Mouse (Mus musculus): ENCODE measurements around the gene Pgs1. TPM values are rescaled to one million over a fixed set of nuclear protein-coding genes. Genes with fewer than 3 reads are reported as not detected.

Pgs1 gene
- total RNA-seq, 1 experiment from 2014 or later = 20.4 TPM

DNA sequence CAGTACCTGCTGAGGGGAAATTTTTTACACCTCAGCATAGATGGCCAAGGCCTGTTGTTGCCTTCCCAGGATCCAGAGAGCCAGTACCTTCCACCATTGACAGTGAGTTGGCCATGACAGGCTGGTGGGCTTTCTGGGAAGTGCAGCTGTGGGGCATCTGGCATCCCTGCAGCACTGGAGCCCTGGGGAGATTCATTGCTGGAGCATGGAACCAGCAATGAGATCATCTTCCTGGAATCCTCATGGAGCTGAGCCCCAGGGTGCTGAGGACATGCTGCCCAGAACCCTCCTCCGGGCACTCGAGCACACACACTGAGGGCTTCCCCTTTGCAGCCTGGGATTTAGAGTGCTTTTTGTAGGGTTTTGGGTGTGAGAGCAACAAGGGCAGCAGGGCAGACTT lies 9.2 kb downstream of the Pgs1 start:
- no peak for ATAC-seq (replicated peaks; ENCODE audit: insufficient number of reproducible peaks, low FRiP score, low TSS enrichment, poor library complexity, severe bottlenecking)

- ATAC-seq (replicated peaks; ENCODE audit: insufficient number of reproducible peaks, low FRiP score, low TSS enrichment, poor library complexity, severe bottlenecking) = no peak
Measured at GRCm38 (mm10) chr11:117995661-117996060, 9.6 kb downstream of the Pgs1 start.

- no peak for ATAC-seq (replicated peaks; ENCODE audit: insufficient number of reproducible peaks, low FRiP score, low TSS enrichment, poor library complexity, severe bottlenecking)
Measured at GRCm38 (mm10) chr11:117996066-117996465, 10.0 kb downstream of the Pgs1 start.

GRCm38 (mm10) chr11:117997085-117997484 lies 11.0 kb downstream of the Pgs1 start:
- ATAC-seq (replicated peaks; ENCODE audit: insufficient number of reproducible peaks, low FRiP score, low TSS enrichment, poor library complexity, severe bottlenecking) = no peak

GRCm38 (mm10) chr11:117998356-117998755 lies 12.3 kb downstream of the Pgs1 start:
- ATAC-seq (replicated peaks; ENCODE audit: insufficient number of reproducible peaks, low FRiP score, low TSS enrichment, poor library complexity, severe bottlenecking) = no peak

- no peak for ATAC-seq (replicated peaks; ENCODE audit: insufficient number of reproducible peaks, low FRiP score, low TSS enrichment, poor library complexity, severe bottlenecking)
Measured at GRCm38 (mm10) chr11:117999260-117999934, 13.3 kb downstream of the Pgs1 start.

- ATAC-seq (replicated peaks; ENCODE audit: insufficient number of reproducible peaks, low FRiP score, low TSS enrichment, poor library complexity, severe bottlenecking) = no peak
Measured at GRCm38 (mm10) chr11:118000083-118000482, 14.0 kb downstream of the Pgs1 start.

GRCm38 (mm10) chr11:118000565-118001215 lies 14.6 kb downstream of the Pgs1 start:
- ATAC-seq (replicated peaks; ENCODE audit: insufficient number of reproducible peaks, low FRiP score, low TSS enrichment, poor library complexity, severe bottlenecking) = no peak

- ATAC-seq (replicated peaks; ENCODE audit: insufficient number of reproducible peaks, low FRiP score, low TSS enrichment, poor library complexity, severe bottlenecking) = no peak
Measured at GRCm38 (mm10) chr11:118003176-118003575, 17.1 kb downstream of the Pgs1 start.

DNA sequence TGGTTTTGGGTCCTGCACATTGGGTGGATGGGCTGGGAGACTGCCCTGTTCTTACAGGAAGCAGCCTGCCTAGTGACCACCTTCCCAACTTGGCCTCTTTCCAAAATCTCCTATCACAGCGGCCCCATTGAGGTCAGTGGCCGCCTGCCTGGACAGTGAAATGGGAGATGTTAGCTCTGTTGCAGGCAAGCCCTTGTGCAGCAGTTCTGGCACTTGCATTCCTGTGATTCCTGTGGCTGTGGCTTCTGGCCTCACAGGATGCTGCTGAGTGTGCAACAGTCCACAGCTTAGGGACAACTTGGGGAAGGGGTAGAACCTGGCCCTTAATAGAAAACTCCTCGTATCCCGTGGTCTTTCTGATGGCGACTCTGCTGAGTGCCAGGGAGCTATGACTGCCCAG lies 17.6 kb downstream of the Pgs1 start:
- no peak for ATAC-seq (replicated peaks; ENCODE audit: insufficient number of reproducible peaks, low FRiP score, low TSS enrichment, poor library complexity, severe bottlenecking)

DNA sequence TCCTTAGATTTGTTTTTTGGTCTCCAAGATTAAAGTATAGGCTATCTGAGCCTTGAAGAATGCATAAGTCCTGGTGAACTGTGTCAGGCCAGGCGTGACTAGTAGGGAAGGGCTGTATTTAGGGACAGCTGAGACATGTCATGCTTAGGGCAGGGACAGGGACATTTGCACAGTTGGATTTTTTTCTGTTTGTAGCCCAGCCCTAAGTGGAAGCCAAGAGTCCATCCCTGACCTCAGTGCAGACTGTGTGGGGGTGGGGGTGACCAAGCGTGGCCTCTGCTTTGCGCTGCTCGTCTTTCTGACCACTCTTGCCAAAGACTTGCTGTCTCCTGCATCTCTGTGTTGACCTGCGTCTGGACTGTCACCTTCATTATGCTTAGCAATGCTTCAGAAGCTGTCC lies 18.1 kb downstream of the Pgs1 start:
- ATAC-seq (replicated peaks; ENCODE audit: insufficient number of reproducible peaks, low FRiP score, low TSS enrichment, poor library complexity, severe bottlenecking) = no peak

GRCm38 (mm10) chr11:118007460-118008143 lies 21.5 kb downstream of the Pgs1 start:
- ATAC-seq (replicated peaks; ENCODE audit: insufficient number of reproducible peaks, low FRiP score, low TSS enrichment, poor library complexity, severe bottlenecking) = no peak

- no peak for ATAC-seq (replicated peaks; ENCODE audit: insufficient number of reproducible peaks, low FRiP score, low TSS enrichment, poor library complexity, severe bottlenecking)
Measured at GRCm38 (mm10) chr11:118008144-118008805, 22.2 kb downstream of the Pgs1 start.

GRCm38 (mm10) chr11:118008843-118009242 lies 22.8 kb downstream of the Pgs1 start:
- no peak for ATAC-seq (replicated peaks; ENCODE audit: insufficient number of reproducible peaks, low FRiP score, low TSS enrichment, poor library complexity, severe bottlenecking)

- no peak for ATAC-seq (replicated peaks; ENCODE audit: insufficient number of reproducible peaks, low FRiP score, low TSS enrichment, poor library complexity, severe bottlenecking)
Measured at GRCm38 (mm10) chr11:118009865-118010571, 23.9 kb downstream of the Pgs1 start.

GRCm38 (mm10) chr11:118012595-118012994 lies 26.5 kb downstream of the Pgs1 start:
- no peak for ATAC-seq (replicated peaks; ENCODE audit: insufficient number of reproducible peaks, low FRiP score, low TSS enrichment, poor library complexity, severe bottlenecking)

GRCm38 (mm10) chr11:118013339-118013738 lies 27.2 kb downstream of the Pgs1 start:
- no peak for ATAC-seq (replicated peaks; ENCODE audit: insufficient number of reproducible peaks, low FRiP score, low TSS enrichment, poor library complexity, severe bottlenecking)

DNA sequence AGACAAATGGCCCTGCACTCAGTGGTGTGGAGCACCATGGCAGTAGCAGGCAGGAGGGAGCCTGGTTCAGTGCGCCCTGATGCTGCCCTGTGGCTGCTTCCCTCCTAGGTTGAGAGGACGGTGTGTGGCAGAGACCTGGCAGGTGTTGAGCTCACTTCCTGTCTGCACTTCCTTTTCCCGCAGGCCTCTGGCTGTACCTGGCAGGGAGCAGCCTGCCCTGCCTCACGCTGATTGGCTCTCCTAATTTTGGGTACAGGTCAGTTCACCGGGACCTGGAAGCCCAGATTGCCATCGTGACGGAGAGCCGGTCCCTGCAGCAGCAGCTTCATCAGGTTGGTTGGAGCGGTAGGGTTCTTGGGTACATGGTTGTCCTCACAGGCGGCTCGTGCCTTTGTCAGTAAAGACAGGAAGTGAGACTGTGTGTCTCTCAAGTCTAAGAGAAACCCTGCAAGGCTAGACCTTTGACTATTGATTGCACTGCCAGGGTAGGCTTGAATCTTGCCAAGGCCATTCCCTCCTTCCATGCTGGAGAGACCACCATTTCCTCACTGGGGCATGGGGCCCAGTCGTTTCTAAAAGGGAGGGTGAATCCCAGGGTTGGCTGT lies 28.4 kb downstream of the Pgs1 start:
- 0 out of 2 replicates have a peak, but pooled peaks have one; percentile 8 for ATAC-seq (replicated peaks; ENCODE audit: insufficient number of reproducible peaks, low FRiP score, low TSS enrichment, poor library complexity, severe bottlenecking)
